Mouse (Mus musculus) neural tube, embryonic 11.5 days (tissue): ENCODE results near the gene Rint1. TPM values are rescaled to one million over a fixed set of nuclear protein-coding genes. Genes with fewer than 3 reads are reported as not detected.

Experiments
- ATAC-seq: fragments of 200-750 bp; cut with Nextera tagmentation; 2 replicates; pipeline ENCODE4 v1.8.0; 2017; ENCODE audit warnings: moderate number of reproducible peaks, mild to moderate bottlenecking, moderate TSS enrichment, moderate library complexity; ENCODE audit not compliant: insufficient read depth, low FRiP score, low TSS enrichment
- DNase-seq: peaks from one replicate; pipeline ENCODE4 v3.0.0-alpha.2; 2015; ENCODE audit warnings: low spot score
- H3K27ac ChIP-seq: fragments of 300-500 bp; sonication (generic); 2 replicates; pipeline ENCODE4 v1.5.1; 2014; ENCODE audit warnings: low read depth, mild to moderate bottlenecking, low read length
- H3K27me3 ChIP-seq: fragments of 300-500 bp; sonication (generic); 2 replicates; pipeline ENCODE4 v1.6.1; 2014; ENCODE audit warnings: mild to moderate bottlenecking, low read length, mixed read lengths; ENCODE audit not compliant: control insufficient read depth, insufficient read depth
- H3K36me3 ChIP-seq: fragments of 300-500 bp; sonication (generic); 2 replicates; pipeline ENCODE4 v1.6.1; 2014; ENCODE audit warnings: mild to moderate bottlenecking, low read length, moderate library complexity, mixed read lengths; ENCODE audit not compliant: control insufficient read depth, insufficient read depth
- H3K4me1 ChIP-seq: fragments of 300-500 bp; sonication (generic); 2 replicates; pipeline ENCODE4 v1.6.1; 2014; ENCODE audit warnings: low read length, mixed read lengths; ENCODE audit not compliant: control insufficient read depth, insufficient read depth
- H3K4me2 ChIP-seq: fragments of 300-500 bp; sonication (generic); 2 replicates; pipeline ENCODE4 v1.6.1; 2014; ENCODE audit warnings: low read depth, mild to moderate bottlenecking, moderate library complexity
- H3K4me3 ChIP-seq: fragments of 300-500 bp; sonication (generic); 2 replicates; pipeline ENCODE4 v1.5.1; 2014; ENCODE audit warnings: low read depth, low read length
- H3K9ac ChIP-seq: fragments of 300-500 bp; sonication (generic); 2 replicates; pipeline ENCODE4 v1.6.1; 2014; ENCODE audit warnings: mild to moderate bottlenecking, low read length
- H3K9me3 ChIP-seq: fragments of 300-500 bp; sonication (generic); 2 replicates; pipeline ENCODE4 v1.6.1; 2016; ENCODE audit warnings: low read length; ENCODE audit not compliant: control insufficient read depth
- WGBS: fragments of 180-500 bp; shearing (Covaris S2); extraction: QIAGEN DNeasy Blood & Tissue Kit; methylation state at CpG from one replicate; pipeline ENCODE4 v1.1.7; 2014; 5-methylcytosine and 5-hydroxymethylcytosine counted together
- polyA plus RNA-seq: library from polyadenylated mRNA; unstranded; fragments of >200 nt; fragmentation: Nextera tagmentation; extraction: Ambion mirVana; gene quantifications from 2 replicates; pipeline ENCODE4 v1.2.1, GENCODE M21; 2014

Rint1 gene
- polyA plus RNA-seq, 1 experiment from 2014 or later: 27.1 TPM

GRCm38 (mm10) chr5:23864054-23864965, 76.8 kb downstream of the Rint1 start:
- no peaks in the 10 kb centered on the region; the same call in 1 of the 2 replicates for H3K36me3 ChIP-seq
- no peak overlapping the region for H3K4me3 ChIP-seq
- ATAC-seq (no peak), DNase-seq (no peak)
- 83% methylated on average over 13 of the region's 13 CpGs for WGBS
- H3K9ac ChIP-seq: no peak overlapping the region
- H3K4me1 ChIP-seq: no peaks in the 10 kb centered on the region
- H3K9me3 ChIP-seq: no peaks in the 10 kb centered on the region
- no peaks in the 10 kb centered on the region for H3K27me3 ChIP-seq
- no peak overlapping the region for H3K27ac ChIP-seq
- H3K4me2 ChIP-seq: no peak overlapping the region

GRCm38 (mm10) chr5:23865941-23866340, 78.4 kb downstream of the Rint1 start:
- Histone ChIP-seq H3K9me3 (no peaks in the 10 kb centered on the region), H3K27me3 (no peaks in the 10 kb centered on the region), H3K4me2 (no peak overlapping the region), H3K36me3 (no peaks in the 10 kb centered on the region), H3K4me1 (no peaks in the 10 kb centered on the region), H3K9ac (no peak overlapping the region), H3K27ac (no peak overlapping the region), H3K4me3 (no peak overlapping the region)
- DNase-seq (no peak), ATAC-seq (no peak)
- WGBS: 83% methylated on average over 5 of the region's 5 CpGs

Other genes with a start within 250 kb of the Rint1 start
- gene Srpk2, start 103.1 kb upstream of the Rint1 start, polyA plus RNA-seq: 59.3 and 65.6 TPM in 2 replicates
- 27.6 and 27.7 TPM in 2 replicates for gene Pus7, start 4.0 kb upstream of the Rint1 start, polyA plus RNA-seq
- gene Tomm7, start 56.5 kb downstream of the Rint1 start, polyA plus RNA-seq: 117 and 119 TPM in 2 replicates
- gene Fam126a, start 243.0 kb downstream of the Rint1 start, polyA plus RNA-seq: 47.7 and 48.0 TPM in 2 replicates